12 mouse cellular contexts compared by ENCODE assay signal in the genomic region with DNA sequence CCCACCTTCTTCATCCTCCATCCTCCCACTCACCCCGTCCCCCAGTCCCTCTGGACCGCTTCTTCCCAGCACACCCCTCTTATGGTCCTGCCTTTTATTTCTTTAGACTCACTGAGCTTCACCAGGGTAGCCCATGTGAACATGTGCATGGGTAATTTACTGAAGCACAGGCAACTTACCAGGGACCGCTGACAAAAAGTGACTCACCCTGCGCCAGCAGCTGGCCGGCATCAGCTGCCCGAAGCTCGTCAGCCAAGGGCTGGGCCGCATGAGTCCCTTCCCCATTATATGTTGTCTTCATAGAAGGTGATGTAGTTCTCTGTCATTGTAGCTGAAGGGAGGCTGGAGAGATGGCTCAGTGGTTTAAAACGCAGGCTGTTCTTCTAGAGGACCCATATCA.
"Had no signal": no experiment of that assay in that cellular context is flagged by ENCODE, and none has a peak within 500 bp of the region (broad histone marks: within the 10 kb centered on the region; RNA-seq: fewer than 3 reads in every experiment).

No protein-coding gene starts in this region.

- H3K4me2 ChIP-seq: kidney, embryonic 15.5 days; limb, embryonic 13.5 days; liver, embryonic 11.5 days; midbrain, embryonic 12.5 days; stomach, embryonic 15.5 days had no signal

- H3K27ac ChIP-seq: kidney, embryonic 15.5 days; midbrain, embryonic 12.5 days; stomach, embryonic 15.5 days had no signal

- H3K9ac ChIP-seq: kidney, embryonic 15.5 days; limb, embryonic 13.5 days; midbrain, embryonic 12.5 days; stomach, embryonic 15.5 days had no signal

- DNase-seq: kidney, adult 2 months; kidney, postnatal 14 days; layer of hippocampus, postnatal 36 days; lung, adult 18-20 months; spleen, adult 18-20 months; thymus, postnatal 36 days had no signal

- H3K9me3 ChIP-seq: kidney, embryonic 15.5 days; limb, embryonic 13.5 days; midbrain, embryonic 12.5 days; stomach, embryonic 15.5 days had no signal

- H3K36me3 ChIP-seq: stomach, embryonic 15.5 days had no signal

- ATAC-seq: midbrain, embryonic 16.5 days had no signal

- H3K4me3 ChIP-seq: kidney, embryonic 15.5 days; limb, embryonic 13.5 days; midbrain, embryonic 12.5 days; stomach, embryonic 15.5 days had no signal

- H3K4me1 ChIP-seq: stomach, embryonic 15.5 days had no signal

- H3K27me3 ChIP-seq: kidney, embryonic 15.5 days; limb, embryonic 13.5 days; midbrain, embryonic 12.5 days; stomach, embryonic 15.5 days had no signal
